Comparison of ENCODE assay signal across 21 mouse cellular contexts in the genomic region with DNA sequence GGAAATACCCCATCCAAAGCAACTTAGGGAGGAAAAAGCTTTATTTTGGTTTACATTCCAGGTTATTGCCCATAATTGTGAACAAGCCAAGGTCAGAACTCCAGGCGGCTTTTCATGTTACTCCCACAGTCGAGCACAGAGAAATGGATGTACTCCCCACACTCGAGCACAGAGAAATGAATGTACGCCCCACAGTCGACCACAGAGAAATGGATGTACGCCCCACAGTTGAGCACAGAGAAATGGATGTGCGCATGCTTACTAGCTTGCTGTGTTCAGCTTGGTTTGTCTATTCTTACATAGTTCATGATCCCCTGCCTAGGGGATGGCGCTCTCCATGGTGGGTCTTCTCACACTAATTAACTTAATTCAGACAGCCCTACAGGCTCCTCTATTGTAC.
"Had no signal": no experiment of that assay in that cellular context is flagged by ENCODE, and none has a peak within 500 bp of the region (broad histone marks: within the 10 kb centered on the region; RNA-seq: fewer than 3 reads in every experiment).

No protein-coding gene starts in this region.

- H3K36me3 ChIP-seq: limb, embryonic 12.5 days; limb, embryonic 15.5 days; lung, embryonic 15.5 days; midbrain, embryonic 12.5 days; midbrain, embryonic 15.5 days; neural tube, embryonic 13.5 days; stomach, embryonic 15.5 days had no signal

- H3K9ac ChIP-seq: limb, embryonic 12.5 days; limb, embryonic 15.5 days; liver, embryonic 14.5 days; liver, postnatal 0 days; lung, embryonic 15.5 days; midbrain, embryonic 12.5 days; midbrain, embryonic 15.5 days; neural tube, embryonic 13.5 days; stomach, embryonic 15.5 days had no signal

- H3K27me3 ChIP-seq: limb, embryonic 12.5 days; limb, embryonic 15.5 days; midbrain, embryonic 12.5 days; midbrain, embryonic 15.5 days; neural tube, embryonic 13.5 days; stomach, embryonic 15.5 days had no signal

- H3K4me1 ChIP-seq: limb, embryonic 12.5 days; limb, embryonic 15.5 days; midbrain, embryonic 12.5 days; stomach, embryonic 15.5 days had no signal

- H3K9me3 ChIP-seq: limb, embryonic 12.5 days; limb, embryonic 15.5 days; lung, embryonic 15.5 days; midbrain, embryonic 12.5 days; midbrain, embryonic 15.5 days; neural tube, embryonic 13.5 days; stomach, embryonic 15.5 days had no signal

- H3K27ac ChIP-seq: limb, embryonic 12.5 days; limb, embryonic 15.5 days; liver, embryonic 14.5 days; lung, embryonic 15.5 days; midbrain, embryonic 12.5 days; midbrain, embryonic 15.5 days; neural tube, embryonic 13.5 days; stomach, embryonic 15.5 days had no signal

- DNase-seq: kidney, adult 9 months; kidney, postnatal 14 days; kidney, postnatal 4 days; left cerebral cortex, postnatal 4 days; liver, postnatal 0 days; lung, postnatal 14 days; lung, postnatal 4 days; retina, postnatal 1 day; right cerebral cortex, postnatal 25 days; spleen, adult 18-20 months; thymus, postnatal 25 days had no signal

- H3K4me3 ChIP-seq: limb, embryonic 12.5 days; limb, embryonic 15.5 days; lung, embryonic 15.5 days; midbrain, embryonic 12.5 days; midbrain, embryonic 15.5 days; myocyte; neural tube, embryonic 13.5 days; stomach, embryonic 15.5 days had no signal

- ATAC-seq: liver, postnatal 0 days; midbrain, embryonic 15.5 days had no signal

- H3K4me2 ChIP-seq: limb, embryonic 12.5 days; limb, embryonic 15.5 days; liver, embryonic 11.5 days; lung, embryonic 15.5 days; midbrain, embryonic 12.5 days; midbrain, embryonic 15.5 days; neural tube, embryonic 13.5 days; stomach, embryonic 15.5 days had no signal
